Mouse (Mus musculus): Measurements from ENCODE around the gene Noct. TPM values are rescaled to one million over a fixed set of nuclear protein-coding genes. Genes with fewer than 3 reads are reported as not detected.
A peak's percentile ranks its signal among the peaks of the same experiment; 100 is the strongest.

Noct gene
- total RNA-seq, 2 experiments from 2014 or later, result 60.2 to 60.5 TPM

GRCm38 (mm10) chr3:51268434-51268833 lies 44.2 kb downstream of the Noct start:
- DNase-seq (ENCODE audit: extremely low spot score in 1 of 2, low spot score in 1 of 2), result no peak

DNA sequence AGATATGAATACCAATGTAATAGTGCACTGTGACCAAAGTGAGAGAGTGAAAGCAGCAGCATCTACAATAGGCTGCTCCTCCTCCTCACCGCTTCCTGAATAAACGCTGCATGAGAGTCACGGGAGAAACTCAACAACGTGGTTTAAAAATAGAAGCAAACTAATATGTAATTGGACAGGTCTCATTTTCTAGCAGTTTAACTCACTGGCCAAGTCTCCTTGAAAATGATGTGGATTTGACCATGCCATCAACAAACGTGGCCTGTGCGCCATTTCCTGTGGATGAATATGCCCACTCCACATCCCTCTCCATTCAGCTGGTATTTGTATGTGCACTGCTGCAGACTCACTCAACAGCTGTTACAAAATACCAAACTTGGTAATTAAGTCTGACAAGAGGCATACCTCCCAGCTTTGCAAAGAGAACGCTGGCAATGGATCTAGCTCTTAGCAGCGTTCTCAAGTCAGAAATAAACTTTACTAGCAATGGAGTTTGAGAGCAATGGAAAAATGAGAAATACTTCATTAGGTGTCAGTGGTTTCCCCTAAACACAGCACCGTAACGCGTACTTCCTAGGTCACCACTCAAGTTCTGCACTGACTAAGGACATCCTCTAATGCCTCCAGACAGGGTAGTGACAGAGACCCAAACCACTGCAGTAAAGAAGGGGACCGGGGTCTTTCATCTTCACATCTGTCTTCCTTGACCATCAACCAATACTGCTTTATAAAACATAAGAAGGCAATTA lies 46.0 kb downstream of the Noct start:
- DNase-seq (ENCODE audit: extremely low spot score in 1 of 2, low spot score in 1 of 2), result no peak

GRCm38 (mm10) chr3:51275956-51276398 lies 51.7 kb downstream of the Noct start:
- DNase-seq (ENCODE audit: extremely low spot score in 1 of 2, low spot score in 1 of 2), result peak; percentile 77 to 90

- peak; percentile 16 to 67 for DNase-seq (ENCODE audit: extremely low spot score in 1 of 2, low spot score in 1 of 2)
These were observed 52.3 kb downstream of the Noct start for GRCm38 (mm10) chr3:51276421-51277111.

GRCm38 (mm10) chr3:51277201-51278150 lies 53.2 kb downstream of the Noct start:
- DNase-seq (ENCODE audit: extremely low spot score in 1 of 2, low spot score in 1 of 2), result peak; percentile 60 to 76

DNA sequence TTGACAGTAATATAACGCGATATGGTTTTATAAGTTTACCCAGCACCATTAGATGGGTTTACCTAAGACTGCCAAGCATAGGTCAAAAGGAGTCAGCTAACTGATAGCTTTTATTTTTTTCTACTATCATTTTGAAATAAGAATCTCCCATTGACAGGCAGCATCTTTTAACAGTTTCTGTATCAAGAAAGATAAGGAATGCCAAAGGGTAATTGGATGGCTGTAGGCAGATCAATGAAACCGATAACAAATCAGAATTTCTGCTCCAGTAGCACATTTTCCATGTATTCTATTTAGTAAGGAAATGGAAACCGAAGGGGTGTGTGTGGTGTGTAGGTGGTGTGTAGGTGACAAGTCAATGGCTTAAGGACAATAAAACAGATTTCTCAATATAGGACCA lies 54.2 kb downstream of the Noct start:
- no peak for DNase-seq (ENCODE audit: extremely low spot score in 1 of 2, low spot score in 1 of 2)

DNA sequence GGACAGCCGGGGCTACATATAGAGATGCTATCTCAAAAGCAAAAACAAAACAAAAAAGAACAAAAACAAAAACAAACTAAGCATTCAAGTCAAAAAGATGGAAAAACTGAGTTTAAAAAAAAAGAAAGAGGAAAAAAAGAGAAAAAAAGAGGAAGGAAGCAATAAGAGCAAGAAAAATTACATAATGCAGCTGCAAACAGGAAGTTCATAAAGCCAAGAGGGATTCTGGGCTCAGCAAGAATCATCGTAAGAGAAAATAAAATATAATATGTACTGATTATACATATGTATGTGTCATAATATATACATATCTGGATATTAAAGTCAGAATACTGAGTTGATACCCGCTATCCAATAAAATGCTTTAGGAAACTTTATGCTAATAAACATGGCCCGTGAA lies 57.5 kb downstream of the Noct start:
- no peak for DNase-seq (ENCODE audit: extremely low spot score in 1 of 2, low spot score in 1 of 2)

GRCm38 (mm10) chr3:51284375-51284774 lies 60.1 kb downstream of the Noct start:
- no peak for DNase-seq (ENCODE audit: extremely low spot score in 1 of 2, low spot score in 1 of 2)

DNA sequence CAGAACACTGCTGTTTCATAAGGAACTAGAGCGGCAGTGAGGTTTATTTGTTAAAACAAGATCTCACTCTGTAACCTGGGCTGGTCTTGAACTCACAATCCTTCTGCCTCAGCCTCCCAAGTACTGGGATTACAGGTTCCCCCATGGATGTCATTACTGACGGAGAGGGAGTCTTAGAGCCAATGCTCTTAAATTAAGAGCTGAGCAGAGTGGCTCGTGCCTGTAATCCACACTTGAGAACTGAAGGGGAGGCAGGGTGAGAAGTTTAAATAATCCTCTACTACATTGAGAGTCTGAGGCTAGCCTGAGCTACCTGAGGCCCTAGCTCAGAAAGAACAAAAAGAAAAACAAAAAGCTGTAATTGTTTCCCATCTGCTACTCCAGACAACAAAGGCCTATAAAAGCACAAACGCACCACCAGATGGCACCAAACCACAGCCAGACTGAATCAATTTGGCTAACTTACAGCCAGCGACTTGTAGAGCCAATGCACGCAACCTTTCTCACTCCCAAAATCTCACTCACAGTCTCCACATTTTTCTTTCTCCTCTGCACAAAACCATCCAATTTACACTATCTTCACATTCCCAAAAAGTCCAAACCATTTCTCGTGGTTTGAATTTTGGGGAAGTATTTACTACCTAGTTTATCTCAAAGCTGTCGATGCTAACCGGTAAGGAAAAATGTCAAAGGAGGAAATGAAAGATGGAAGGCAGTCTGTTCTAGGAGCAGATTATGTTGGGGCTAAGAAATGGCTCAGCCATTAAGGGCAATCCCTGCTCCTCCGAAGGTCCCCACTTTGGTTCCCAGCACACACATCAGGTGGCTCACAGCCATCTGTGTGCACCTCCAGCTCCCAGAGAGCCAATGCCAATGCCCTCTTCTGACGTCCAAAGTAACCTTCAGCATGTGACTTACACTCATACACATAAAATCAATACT lies 64.9 kb downstream of the Noct start:
- DNase-seq (ENCODE audit: extremely low spot score in 1 of 2, low spot score in 1 of 2), result peak; percentile 64 to 92

- DNase-seq (ENCODE audit: extremely low spot score in 1 of 2, low spot score in 1 of 2), result no peak
These were observed 70.0 kb downstream of the Noct start for GRCm38 (mm10) chr3:51294251-51294650.

DNA sequence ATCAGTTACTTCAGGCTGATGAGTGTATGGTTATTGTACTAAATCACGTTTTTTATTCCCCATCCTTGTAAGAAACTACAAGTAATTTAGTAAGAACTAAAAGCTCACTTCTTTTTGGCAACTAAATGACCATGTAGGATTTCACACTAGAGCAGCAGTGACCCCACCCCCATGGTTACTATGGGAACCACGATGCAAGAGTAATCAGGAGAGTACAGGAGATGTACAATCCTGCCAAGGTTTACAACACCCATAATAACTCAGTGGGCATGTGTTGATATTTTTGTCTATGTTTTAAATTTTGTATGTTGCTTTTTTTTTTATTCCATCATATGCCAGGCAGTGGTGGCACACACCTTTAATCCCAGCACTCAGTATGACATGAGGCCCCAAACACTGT lies 71.0 kb downstream of the Noct start:
- no peak for DNase-seq (ENCODE audit: extremely low spot score in 1 of 2, low spot score in 1 of 2)

- no peak for DNase-seq (ENCODE audit: extremely low spot score in 1 of 2, low spot score in 1 of 2)
These were observed 72.5 kb downstream of the Noct start for GRCm38 (mm10) chr3:51296790-51297189.

Small RNA genes within 50 kb of the gene (microRNA-seq; reads per million reads assigned to microRNA genes)
- gene Gm24282, result 0 reads per million in 2 experiments

Other genes starting within 250 kb of the Noct start
- 10 to 100 TPM; 41.3 to 44.6 TPM for gene Elf2, start 116.2 kb downstream of the Noct start, total RNA-seq (2021)
- gene Mgarp, start 172.3 kb downstream of the Noct start, total RNA-seq (2021), result under 1 TPM in 1 of 2 experiments, not detected in 1; 0.26 TPM
- 100 to 1,000 TPM; 311 to 356 TPM for gene Ndufc1, start 184.5 kb downstream of the Noct start, total RNA-seq (2021)
- 10 to 100 TPM; 41.6 to 48.3 TPM for gene Naa15, start 190.7 kb downstream of the Noct start, total RNA-seq (2021)